Mouse (Mus musculus) fat pad, adult 2 months (tissue): ENCODE results near the gene Cdk14.

Source experiments
- DNase-seq: peaks from one replicate; pipeline ENCODE4 v3.0.0-alpha.2; 2011; ENCODE audit warnings: low read depth, low spot score; ENCODE audit errors: extremely low read depth

Gene Cdk14

DNA sequence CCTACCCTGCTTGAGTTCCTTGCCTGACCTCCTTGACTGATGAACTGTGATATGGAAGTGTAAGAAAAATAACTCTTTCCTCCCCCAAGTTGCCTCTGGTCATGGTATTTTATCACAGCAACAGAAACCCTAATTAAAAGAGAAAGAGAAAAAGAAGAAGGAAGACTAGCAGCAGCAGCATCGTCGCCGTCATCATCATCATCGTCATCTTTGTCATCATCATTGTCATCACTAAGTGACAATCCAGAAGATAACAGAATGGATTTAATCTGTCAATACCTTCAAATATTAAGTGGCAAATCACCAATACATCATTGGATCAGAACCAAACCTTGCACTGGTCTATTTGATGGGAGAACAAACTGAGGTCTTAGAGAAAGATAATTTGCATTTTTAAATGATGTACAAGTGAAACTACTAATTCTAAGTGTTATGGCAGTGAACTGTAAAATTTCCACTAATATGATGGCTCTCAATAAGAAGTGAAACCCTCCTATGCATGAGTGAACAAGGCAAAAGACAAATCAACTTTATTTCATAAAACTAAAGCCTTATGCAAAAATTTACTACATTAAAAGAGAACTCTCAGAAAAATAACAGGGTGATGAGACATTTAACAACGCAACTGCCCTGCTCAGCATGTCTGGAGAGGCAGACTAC is 225.4 kb downstream of the Cdk14 start:
- no peak for DNase-seq

DNA sequence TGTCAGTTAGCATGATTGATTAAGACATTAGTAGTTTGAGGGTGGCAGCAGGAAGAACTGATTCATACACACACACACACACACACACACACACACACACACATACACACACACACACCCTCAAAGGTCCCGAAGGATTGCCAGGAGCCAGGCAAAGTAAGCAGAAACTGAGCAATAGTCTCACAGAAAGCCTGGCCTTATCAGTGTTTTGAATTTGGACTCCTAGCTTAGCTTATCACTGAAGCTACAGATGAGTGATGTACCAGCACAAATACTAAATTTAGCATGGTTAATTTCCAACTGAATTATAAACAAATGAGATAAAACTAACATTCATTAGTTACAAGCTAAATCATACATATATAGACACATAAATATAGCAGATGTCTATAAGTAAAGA is 230.5 kb downstream of the Cdk14 start:
- DNase-seq = no peak

DNA sequence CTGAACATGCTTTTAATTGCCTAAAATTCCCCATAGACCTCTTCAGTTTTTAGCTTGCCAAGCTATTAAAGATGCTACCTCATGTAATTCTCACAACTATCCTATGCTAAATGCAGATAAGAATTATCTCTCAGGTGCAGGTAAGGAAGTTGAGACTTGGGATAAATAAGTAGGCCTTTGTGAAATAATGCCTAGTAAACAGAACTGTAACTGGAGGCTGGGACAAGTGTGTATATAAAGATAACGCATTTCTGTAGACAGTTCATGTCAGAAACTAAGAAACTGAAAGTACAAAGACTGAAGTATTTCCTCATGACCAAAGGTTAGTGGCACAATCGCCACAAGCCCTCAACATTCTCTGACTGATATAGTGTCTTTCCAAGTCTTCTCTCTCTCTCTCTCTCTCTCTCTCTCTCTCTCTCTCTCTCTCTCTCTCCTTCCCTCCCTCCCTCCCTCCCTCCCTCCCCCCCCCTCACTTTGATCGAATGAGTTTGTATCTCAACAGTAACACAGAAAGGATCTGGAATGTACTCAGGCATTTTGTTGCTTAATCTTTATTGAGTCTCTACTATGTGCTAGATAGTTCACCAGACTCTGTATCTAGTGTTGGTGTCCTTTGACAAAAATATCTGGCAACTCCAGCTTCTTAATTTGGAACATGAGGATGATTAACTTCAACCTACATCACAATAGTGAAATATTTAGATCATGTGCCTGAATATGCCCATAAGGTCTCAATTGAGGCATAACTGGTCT is 233.9 kb downstream of the Cdk14 start:
- DNase-seq = no peak

DNA sequence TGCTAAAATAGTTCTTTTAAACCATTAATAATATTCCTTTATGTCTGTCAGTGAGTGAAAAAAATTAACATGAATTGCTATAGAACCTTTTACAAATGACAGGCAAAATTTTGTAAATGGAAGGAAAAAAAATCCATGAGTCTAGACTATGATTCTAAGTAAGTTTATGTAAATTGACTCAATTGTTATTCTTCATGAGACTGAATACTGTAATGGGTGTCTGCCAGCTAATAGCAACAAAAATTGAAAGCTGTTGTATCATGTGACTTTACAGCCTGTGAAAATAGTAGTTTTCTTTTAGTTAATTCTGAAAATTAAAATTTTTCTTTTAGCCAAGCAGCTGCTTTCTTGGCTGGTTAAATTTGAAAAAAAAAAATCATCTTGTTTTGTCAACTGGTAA is 234.6 kb downstream of the Cdk14 start:
- no peak for DNase-seq

DNA sequence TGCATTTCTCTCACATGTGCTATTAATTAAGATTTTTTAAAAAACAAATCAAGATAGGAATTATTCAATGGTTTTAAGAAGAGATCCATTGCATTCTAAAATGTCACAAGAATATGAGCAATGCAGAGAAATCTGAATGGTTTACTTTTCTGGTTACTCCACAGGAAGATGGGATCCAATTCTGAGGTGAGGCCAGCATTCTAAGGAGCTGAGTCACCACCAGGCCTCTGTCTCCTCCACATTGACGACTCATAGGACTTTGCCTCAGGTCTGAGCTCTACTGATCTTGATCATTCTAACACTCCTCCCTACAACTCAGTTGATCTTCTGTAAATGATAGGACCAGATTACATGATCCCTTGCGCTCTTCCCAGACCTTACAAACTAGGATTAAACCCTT is 239.4 kb downstream of the Cdk14 start:
- DNase-seq = no peak

DNA sequence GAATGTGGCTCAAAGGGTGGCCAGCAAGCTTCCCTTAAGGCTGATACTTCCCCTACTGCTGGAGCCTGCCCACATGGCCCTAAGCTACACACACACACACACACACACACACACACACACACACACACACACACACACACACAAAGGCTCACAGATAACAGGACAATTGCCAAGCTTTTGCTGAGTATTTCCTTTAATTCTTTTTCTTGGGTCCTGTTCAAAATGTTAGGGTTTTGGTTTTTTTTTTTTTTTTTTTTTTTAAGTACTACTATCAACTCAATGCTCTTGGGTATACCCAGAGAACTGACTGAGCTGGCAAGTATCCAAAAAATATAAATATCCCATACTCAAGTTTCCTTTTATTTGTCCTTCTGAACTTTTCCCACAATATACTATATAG is 239.8 kb downstream of the Cdk14 start:
- no peak for DNase-seq

DNA sequence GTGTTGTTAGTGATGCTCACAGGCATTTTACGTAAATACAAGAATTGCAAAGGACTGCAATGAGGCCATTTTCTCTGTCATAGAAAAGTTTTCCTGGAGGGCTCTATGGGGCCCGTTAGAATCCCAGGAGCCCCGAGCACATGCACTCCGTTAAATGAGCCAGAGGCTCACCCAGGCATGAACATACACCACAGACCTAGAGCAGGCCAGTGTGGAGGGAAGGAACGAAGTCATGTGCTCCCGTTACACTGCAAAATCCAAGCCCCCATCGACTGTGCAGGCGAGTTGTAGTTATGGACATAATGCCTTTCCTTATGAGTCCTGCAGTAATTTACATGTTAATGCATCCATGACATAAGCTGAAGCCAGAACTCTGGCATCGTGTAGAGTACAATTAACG is 244.1 kb downstream of the Cdk14 start:
- no peak for DNase-seq

DNA sequence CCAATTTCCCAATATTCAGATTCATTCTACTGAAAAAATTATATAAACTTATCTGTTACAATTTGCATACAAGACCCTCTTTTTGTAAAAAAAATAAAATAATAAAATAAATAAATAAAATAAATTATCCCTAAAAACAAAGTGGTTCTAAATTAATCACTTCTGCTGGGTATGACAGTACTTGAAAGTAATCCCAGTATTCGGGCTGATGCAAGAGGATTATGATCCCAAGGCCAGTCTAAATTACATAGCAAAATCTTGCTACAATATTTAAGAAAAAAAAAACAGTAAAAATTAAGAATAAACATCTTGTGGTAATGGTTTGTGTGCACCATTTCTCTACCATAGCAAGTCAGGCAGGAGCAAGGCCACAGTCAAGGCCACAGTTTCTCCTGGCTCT is 244.5 kb downstream of the Cdk14 start:
- DNase-seq = no peak

DNA sequence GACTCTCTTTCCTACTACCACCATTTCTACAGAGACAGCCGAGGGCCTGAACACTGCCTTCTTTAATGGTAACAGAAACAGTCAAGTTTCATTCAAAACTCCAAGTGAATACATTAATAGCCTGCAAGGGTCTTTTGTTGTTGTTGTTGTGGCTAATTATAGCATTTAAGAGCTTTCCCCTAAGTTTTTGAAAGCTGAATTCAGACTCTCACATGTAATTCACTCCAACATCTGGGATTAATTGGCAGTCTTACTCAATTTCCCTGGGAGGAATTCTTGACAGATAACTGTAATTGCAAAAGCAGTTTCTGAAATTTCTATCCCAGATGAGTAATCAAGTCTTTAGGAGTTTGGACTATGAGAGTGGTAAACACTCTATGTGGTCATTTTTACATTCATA is 245.0 kb downstream of the Cdk14 start:
- DNase-seq = no peak

DNA sequence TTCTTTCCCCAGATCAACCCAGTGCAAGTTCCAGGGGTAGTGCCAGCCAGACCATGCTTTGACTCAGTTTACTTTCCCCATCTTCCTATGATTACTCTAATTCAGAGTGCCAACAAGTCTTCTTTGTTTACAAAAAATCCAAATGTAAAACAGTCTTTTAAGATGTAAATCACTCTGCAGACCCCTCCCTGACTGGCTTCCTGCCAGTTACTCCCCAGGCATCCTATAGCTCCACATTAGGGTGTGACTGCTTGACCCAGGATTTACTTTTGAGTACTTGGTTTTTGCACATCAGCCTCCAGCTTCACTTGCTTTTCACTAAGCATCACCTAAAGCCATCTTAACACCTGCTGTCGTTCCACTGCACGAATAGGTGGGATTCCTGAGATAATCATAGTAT is 254.0 kb downstream of the Cdk14 start:
- DNase-seq = no peak

DNA sequence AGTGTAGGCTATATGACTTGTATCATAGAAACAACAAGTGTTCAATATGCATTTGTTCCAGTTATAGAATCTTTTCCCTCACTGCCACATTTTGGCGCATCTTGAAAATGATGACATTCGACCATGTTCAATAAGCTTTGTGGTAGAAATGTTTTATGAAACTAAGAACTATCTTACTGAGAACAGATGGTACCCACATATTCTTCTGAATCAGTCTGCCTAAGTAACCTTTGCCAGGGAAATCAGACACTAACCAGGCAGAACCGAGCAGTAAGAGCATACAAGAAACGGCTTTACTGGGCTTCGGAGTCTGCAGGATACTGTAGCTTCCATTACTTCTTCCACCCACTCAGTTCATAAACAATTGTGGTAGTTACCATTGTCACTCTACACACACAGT is 255.8 kb downstream of the Cdk14 start:
- DNase-seq = no peak

DNA sequence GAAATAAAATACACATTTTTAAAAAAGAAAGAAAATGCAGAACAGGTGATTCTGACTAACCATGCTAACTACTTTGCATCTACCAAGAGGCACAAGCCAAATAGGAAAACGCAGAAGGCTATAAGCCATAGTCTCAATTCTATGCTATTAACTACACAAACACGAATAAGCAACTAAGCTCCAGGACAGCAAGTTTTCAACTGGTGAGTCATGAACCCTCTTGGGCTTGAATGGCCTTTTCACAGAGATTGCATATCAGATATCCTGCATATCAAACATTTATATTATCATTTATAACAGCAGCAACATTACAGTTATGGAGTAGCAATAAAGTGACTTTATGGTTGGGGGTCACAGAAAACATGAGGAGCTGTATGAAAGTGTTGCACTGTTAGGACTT is 256.3 kb downstream of the Cdk14 start:
- DNase-seq = no peak

DNA sequence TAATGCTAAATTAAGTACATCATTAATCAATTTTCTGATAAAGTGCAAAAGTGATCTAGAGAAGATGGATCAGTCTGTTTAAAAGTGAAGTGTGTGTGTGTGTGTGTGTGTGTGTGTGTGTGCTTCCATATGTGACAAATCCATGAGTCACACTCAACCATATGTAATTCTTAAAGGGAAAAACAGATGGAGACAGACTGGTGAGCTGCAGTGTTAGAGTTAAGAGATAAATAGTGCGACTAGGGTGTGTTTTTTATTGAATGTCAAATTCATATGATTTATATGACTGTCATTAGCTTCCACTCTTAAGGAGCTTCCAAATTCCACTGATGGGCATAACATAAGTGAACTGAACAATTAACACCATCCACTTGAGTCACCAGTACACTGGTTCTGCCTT is 260.6 kb downstream of the Cdk14 start:
- no peak for DNase-seq

DNA sequence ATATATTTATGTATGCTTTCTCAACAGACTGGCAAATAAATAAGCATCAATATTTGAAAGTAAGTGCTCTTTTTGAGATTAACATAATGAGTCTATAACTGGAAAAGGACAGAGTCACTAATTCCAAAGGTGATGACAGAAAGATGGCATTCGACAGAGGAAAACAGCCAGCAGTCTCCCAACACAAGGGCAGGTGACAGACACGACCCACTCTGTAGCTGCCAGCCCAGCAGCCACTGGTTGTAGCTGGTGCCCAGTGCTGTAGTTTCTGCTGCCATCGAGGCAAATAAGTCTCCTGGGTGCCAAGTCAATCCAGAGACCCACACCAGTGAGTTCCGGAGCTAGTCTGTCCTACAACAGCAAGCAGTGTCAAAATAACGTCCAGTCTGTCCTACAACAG is 280.3 kb downstream of the Cdk14 start:
- DNase-seq = no peak

DNA sequence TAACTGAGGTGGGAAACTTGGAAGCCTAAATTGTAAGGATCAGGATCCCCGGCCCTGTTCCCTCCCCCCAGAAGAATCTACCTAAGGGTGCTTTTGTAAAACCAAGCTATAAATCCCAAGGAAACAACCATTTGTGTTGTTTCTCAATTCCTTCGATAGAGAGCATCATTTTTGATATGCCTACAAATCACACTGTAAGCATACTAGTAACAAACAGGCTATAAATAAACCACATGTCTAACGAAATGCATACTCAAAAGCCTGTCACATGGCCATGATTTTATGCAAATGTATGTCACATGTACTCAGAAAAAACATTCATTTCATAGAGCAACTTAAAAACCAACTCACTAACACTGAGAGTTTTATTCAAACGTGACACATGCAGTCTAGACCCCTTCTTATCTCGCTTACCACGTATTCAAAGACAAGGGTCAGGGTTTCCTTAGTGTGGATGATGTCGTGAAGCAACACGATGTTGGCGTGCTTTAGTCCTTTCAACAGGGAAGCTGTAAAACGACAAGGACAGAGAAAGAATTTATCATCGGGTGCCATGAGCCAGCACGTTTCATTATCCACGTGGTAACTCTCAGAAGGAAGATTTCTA is 285.1 kb downstream of the Cdk14 start:
- no peak for DNase-seq

DNA sequence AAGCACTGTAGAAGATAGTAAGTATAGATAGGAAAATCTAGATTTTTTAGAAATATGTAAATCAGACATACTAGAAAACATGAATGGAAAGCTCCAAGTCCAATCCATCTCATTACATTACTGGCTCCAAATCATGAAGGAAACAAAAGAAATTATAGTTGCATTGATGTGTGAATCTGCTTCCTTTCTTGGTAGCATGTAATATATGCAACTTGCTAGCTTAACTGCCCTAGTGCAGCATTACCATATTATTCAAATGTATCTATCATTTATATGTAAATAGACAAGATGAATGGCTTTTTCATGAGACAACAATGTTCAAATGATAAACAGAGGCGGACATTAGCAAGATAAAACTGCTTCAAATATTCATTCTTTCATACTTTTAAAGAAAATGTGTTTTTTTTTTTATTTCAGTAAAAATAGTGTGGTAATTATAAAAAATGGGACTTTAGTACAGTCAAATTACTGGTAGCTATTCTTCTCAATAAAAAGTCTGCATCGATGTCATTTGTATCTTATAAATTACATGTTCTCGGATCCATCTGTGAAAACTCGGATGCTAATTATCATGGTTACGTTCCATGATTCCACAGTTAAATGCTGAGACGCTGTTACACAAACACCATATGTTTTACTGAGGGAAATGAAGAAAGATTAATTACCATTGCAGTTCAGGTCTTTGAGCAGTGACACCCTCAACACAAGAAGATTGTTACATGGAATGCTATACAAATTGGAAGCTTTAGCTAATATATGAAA is 285.8 kb downstream of the Cdk14 start:
- DNase-seq = no peak

DNA sequence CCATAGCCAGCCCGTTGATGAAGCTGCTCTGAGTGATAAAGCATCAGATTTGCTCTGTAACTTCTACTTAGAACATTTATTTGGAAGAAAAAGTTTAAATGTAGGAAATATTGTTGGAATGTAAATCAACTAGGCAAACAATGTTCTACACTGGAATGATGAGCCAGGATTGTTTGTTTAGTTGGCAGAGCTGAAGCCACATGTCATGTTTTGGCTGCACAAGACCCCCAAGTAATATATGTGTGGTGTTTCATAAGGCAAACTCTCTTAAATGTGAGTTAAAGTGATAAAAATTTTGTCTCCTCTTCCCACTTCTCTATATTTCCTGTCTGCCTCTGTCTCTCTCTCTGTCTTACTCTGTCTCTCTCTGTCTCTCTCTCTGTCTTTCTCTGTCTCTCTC is 291.3 kb downstream of the Cdk14 start:
- DNase-seq = no peak

DNA sequence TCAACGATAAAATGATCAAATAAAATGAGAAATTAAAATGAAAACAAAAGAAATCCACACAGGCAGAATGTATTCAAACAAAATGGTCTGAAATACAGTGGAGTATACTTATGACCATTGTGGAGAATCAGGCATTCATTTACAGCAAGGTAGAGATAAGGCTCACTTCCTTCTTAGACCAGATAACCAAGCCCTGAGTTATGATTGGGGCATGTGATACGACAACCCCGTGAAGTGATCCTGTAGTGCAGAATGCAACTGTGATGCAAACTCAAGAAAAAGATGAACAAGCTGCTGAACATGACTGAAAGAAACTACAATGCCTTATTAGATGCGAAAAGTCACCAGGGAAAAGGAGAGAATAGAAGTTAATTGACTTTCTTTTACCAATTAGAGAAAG is 295.5 kb downstream of the Cdk14 start:
- no peak for DNase-seq

DNA sequence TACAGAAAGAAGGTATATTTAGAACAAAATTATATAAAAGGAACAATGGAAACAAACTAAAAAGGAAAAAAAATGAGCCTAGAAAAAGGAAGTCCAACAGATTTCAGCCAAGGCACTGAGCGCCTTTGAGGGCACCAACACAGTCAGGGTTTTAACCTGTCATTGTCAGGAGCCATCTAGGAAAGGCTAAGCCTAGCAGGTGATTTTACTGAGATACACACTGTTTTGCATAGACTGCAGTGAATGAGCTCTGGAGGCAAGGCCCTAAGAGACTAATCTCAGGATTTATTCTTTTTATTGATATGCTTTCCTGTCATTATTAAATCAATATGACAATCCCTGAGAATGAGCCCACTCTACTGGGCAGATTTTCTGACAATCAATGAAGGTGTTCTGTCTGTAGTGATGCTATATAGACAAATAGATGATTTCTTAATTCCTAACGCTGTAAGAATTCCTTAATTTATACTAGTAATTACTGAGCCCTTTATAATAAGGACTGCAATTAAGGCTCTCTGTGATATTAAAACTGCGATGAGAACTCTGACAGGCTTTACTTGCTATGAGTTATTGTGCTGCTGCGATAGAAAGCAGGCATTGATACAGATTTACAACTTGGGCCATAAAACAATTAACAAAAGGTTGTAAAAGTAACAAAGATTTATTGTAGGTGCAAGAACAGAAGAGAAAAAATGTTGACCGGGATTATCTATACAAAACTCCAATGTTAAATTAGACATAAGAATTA is 303.2 kb downstream of the Cdk14 start:
- DNase-seq = no peak

DNA sequence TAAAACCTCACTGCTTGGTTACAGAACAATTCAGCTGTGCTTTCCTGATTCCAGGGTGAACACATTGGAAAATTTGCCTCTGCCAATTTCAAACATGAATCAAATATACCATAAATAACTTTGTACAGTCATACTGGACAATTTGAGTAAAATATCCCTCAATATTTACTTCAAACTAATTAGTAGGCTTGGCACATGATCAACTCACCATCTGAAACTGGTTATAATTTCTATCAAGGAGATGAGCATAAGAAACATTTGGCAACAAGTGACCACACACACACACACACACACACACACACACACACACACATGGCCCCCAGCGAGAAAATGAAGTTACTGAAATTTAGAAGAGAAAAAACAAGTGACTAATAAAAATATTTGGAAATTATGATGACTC is 304.6 kb downstream of the Cdk14 start:
- DNase-seq = no peak

DNA sequence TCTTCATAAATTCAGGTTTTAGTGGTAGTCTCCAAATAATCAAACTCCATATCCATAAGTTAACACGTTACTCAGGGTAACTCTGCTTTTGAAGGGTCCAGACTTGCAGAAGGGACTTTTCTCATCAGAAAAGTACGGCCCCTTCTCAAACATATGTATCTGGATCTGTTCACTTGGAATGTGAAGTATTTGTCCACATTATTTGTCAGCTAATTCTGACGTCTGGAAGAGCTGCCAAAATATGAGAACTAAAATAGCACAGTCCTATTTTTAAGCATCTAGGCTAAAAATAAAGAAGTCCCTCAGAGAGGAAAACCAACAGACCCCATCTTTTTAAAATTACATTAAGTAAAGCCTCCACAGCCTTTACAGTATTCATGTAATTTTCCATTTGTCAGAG is 310.5 kb downstream of the Cdk14 start:
- DNase-seq = no peak
